Mouse (Mus musculus) brain, adult 2 months (tissue): ENCODE results near the gene Pi4k2b.
"Not testable (repeated sequence)": the region's sequence is repeated elsewhere in the genome, so short reads cannot be mapped to it uniquely, and the experiment has no call there.

Experiments used
- DNase-seq: peaks from one replicate; pipeline ENCODE4 v3.0.0; 2011; ENCODE audit warnings: low read depth, low spot score

Gene Pi4k2b

DNA sequence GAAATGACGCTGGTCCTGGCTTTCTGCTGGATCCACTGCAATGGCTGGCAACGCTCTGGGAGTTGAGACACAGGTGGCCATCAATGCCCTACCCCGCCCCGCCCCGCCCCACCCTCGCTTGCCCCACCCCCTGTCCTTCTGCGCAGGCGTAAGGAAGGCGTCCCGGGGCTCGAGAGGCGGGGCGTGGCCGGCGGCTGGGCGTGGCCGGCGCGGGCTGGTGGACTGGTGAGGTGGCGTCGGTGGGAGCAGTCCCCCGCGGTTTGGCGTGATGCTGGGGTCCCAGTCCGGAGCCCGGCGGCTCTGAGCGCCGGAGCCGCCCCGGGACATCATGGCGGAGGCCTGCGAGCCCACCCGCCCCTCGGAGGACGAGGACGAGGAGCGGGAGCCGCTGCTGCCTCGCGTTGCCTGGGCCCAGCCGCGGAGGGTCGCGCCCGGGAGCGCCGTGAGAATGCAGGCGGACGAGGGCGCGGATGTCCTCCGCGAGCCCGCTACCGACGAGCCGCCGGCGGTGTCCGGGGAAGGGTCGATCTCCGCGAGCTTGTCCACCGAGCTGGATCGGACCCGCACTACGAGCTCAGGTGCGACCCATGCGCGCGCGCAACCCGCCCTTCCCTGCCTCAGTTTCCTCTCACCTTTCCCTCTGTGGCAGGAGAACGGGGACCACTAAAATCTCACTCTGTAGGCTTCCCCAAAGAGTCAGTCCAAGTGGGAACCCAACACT is at the start of gene Pi4k2b:
TSS of gene Pi4k2b (plus strand) at position 184 of the 721 bp plus-strand sequence.
- peak; percentile 52 for DNase-seq

DNA sequence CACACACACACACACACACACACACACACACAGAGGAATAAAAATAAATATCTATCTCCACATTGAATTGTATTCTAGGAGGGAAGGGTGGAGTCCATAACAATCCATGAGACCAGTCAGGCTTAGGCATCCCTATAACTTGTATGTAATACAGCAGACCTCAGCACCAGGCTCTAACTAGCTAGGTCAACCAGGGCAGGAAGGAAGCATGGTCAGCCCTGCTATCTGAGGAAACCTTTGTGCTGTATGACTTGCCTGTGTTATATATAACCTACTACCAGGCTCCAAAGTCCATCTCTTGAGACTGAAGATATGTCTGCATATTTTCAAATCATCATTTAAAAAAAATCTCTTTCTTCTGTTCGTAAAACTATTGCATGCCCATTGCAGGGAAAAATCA is 44.1 kb upstream of the Pi4k2b start:
- no peak for DNase-seq

DNA sequence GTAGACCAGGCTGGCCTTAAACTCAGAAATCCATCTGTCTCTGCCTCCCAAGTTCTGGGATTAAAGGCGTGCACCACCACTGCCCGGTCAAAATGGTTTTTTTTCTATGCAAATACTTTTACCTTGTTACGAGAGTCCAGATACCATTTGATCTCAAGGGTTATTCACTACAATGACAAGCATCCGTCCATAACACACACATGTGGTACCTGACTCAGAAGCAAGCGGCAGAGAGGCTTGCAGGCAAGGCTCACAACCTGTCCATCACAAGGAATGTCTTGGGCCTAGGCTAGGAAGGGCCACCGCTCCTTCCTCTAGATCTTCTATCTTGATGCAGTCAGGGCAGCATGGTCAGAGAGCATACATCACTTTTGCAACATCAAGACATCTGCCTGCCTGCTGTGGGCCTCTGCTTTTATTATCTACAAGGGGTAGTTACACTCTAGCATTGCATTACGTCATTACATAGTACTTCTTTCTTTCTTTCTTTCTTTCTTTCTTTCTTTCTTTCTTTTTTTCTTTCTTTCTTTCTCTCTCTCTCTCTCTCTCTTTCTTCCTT is 43.4 kb upstream of the Pi4k2b start:
- not testable (repeated sequence) for DNase-seq

- DNase-seq = no peak
Measured at GRCm38 (mm10) chr5:52704562-52704961, 36.8 kb upstream of the Pi4k2b start.

DNA sequence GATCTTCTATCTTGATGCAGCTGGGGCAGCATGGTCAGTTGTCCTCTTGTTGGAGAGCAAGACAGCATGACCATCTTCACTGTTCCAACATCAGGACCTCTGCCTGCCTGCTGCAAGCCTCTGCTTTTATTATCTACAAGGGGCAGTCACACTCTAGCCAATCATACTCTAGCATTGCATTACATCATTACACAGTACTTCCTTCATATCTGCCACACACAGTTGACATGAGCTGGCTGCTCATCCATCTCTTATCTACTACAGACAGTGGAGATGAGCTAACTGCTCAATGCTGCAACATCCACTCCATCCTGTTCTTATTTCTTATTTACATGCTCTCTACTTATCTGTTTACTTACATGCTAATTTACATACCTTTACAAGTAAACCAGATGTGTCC is 28.7 kb upstream of the Pi4k2b start:
- no peak for DNase-seq

- DNase-seq = no peak
Measured at GRCm38 (mm10) chr5:52716742-52717448, 24.5 kb upstream of the Pi4k2b start.

DNA sequence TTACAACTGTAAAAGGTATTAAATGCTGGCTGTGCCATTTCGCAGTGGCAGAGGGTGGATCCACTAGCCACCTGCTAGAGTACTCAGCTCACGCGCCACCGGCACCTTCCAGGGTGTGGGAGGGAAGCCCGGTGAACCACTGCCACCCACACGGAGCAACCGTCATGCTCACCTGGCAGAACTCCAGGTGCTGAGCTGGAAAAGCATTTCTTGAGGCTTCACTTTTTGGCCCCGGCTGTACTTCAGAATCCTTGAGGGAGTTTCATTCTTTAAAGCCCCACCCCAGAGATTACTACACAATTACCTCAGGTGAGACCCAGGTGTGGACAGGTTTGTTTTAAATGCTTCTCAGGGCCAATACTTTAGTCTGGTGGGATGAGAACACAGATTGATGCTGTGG is 20.4 kb upstream of the Pi4k2b start:
- peak; percentile 11 for DNase-seq

- DNase-seq = no peak
Measured at GRCm38 (mm10) chr5:52727747-52728146, 13.6 kb upstream of the Pi4k2b start.

GRCm38 (mm10) chr5:52732811-52733210 is 8.6 kb upstream of the Pi4k2b start:
- DNase-seq = no peak

DNA sequence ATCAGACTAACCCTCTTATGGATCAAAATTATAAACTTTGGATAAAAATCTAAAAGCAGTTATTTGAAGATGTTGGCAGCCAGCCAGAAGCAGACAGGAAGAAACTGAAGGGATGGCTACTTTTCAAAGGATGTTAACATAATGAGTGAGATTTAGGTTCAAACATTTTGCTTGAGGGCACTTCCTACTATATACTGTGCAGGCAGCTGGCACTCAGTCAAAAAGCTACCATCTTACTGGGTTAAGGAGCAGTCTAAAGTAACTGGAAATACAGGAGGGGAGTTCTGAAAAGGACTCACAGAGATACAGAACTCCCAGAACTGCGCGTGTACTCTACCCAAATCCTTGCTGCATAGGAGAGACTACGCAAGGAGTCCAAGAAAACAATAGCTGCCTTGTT is 5.3 kb upstream of the Pi4k2b start:
- DNase-seq = no peak

GRCm38 (mm10) chr5:52742112-52742813 is 889 bp downstream of the Pi4k2b start:
- DNase-seq = no peak

GRCm38 (mm10) chr5:52743231-52743630 is 1.9 kb downstream of the Pi4k2b start:
- DNase-seq = no peak

DNA sequence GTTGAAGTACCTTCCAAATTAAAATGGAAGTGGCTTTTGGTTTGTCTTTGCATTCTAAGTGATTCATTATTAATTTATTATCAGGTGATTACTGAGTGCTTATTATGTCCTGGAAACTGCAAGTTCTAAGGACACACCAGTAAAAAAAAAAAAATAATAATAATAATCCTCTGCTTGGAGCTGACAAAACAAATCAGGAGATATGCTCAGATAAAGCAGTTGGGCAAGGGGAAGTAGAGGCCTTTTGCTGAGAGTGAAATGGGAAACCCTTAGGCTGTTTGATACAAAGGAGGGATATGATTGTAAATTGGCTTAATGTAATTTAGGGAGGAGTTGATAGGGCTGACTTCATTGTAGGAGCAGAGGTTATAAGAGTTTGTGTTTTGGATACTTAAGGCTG is 5.5 kb downstream of the Pi4k2b start:
- DNase-seq = no peak

DNA sequence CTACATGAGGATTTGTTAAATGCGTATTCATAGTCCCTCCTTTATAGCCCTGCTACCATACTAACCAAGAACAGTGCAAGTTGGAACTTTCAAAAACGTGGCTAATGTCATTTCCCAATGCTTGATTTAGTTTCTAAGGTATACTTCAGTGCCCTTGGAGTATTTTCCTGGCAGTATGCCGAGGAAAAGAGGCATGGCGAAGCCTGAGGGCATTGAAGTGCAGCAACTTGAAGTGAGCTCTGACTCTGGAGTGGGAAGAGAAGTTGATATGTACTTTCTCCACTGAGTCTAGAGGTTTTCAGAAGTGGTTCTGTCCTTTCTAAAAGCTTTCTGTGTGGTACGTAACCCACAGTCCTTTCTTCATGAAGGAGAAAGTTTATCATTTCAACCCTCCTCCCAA is 7.4 kb downstream of the Pi4k2b start:
- no peak for DNase-seq

- no peak for DNase-seq
Measured at GRCm38 (mm10) chr5:52753146-52753545, 11.8 kb downstream of the Pi4k2b start.

- DNase-seq = no peak
Measured at GRCm38 (mm10) chr5:52754196-52754595, 12.8 kb downstream of the Pi4k2b start.

DNA sequence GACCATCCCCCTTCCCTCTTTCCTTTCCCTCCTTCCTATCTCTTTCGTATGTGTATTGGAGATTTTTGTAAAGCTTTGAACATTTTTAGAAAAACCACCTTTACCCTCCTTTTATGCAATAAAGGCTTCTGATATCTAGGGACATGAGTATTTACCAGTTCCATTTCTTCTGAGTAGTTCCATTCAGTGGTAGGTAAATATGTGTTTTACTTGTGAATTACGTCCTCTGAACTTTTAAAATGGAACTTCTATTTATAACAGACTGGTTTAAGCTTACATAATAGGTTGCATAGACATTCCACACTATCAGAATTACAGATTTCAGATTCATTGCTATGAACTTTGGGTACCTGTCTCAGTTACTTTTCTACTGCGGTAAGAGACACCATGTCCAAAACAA is 14.0 kb downstream of the Pi4k2b start:
- DNase-seq = no peak

DNA sequence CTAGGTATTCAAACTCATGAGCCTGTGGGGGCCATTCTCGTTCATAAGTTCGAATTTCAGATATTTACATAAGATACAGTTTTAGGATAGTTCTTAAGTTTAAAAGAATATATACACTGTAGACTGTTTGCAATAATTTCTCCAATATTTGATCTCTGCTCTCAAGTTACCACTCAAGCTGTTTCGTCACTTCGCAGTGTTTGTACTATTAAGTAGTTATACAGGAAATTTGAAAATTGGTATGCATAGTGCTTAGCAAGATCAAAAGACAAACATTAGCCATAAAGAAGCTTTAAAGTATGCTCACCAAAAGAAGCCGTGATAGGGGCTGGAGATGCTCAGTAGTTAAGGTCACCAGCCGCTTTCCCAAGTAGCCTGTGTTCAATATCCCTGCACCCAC is 14.6 kb downstream of the Pi4k2b start:
- DNase-seq = no peak

DNA sequence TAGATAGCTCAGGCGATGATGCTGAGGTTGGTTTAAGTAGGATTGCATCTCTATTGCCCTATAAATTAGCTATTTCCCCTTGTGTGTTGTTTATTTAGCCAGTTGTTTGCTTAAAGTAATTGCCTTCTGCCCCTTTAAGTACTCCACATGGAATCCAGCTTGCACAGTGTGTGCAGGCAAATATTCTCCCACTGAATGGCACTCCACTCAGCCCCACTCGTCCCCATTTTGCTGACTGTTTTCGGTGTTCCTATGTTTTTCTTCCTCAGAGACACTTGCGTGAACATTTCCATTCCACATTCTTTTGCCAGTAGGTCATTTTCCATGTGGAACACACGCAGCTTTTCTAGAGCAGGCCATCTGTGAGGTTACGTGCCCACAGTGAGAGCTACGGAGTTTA is 21.2 kb downstream of the Pi4k2b start:
- DNase-seq = no peak

GRCm38 (mm10) chr5:52774267-52774666 is 32.9 kb downstream of the Pi4k2b start:
- DNase-seq = no peak

DNA sequence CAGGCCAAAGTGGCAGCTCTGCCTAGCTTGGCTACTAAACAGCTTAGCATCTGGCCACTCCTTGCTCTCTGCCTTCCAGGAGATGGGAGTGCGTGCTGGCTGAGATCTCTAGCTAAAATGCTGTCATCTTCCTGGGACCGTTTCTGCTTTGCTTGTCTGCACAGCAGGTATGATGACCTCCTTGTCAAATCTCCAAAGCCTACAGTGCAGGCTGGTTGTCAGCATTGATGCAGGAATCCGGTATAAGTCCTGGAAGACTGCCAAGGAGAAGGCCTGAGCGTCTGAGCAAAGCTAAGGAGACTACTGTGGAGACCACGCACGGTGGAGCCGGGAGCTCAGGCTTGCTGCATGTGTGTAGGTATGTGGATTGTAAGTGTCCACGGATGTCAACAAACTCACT is 33.9 kb downstream of the Pi4k2b start, which contains the start of gene Zcchc4:
TSS of gene Zcchc4 (plus strand) at position 173 of the 400 bp plus-strand sequence.
- no peak for DNase-seq
